Mouse (Mus musculus): ENCODE data around the gene Cebpg.

Cebpg gene

GRCm38 (mm10) chr7:35025409-35026275 lies 30.7 kb downstream of the Cebpg start:
- DNase-seq (ENCODE audit: low spot score in 2 of 2): peak; percentile 86 to 88

- no peak for DNase-seq (ENCODE audit: low spot score in 2 of 2)
Measured at GRCm38 (mm10) chr7:35024426-35024825, 31.9 kb downstream of the Cebpg start.

GRCm38 (mm10) chr7:35023251-35023650 lies 33.1 kb downstream of the Cebpg start:
- DNase-seq (ENCODE audit: low spot score in 2 of 2): no peak

- no peak for DNase-seq (ENCODE audit: low spot score in 2 of 2)
Measured at GRCm38 (mm10) chr7:35021365-35021764, 35.0 kb downstream of the Cebpg start.

- DNase-seq (ENCODE audit: low spot score in 2 of 2): no peak
Measured at GRCm38 (mm10) chr7:35015252-35015651, 41.1 kb downstream of the Cebpg start.

GRCm38 (mm10) chr7:35013228-35013627 lies 43.1 kb downstream of the Cebpg start:
- DNase-seq (ENCODE audit: low spot score in 2 of 2): no peak

GRCm38 (mm10) chr7:35006661-35007060 lies 49.7 kb downstream of the Cebpg start:
- no peak for DNase-seq (ENCODE audit: low spot score in 2 of 2)

- DNase-seq (ENCODE audit: low spot score in 2 of 2): no peak
Measured at GRCm38 (mm10) chr7:35003171-35003737, 53.1 kb downstream of the Cebpg start.

GRCm38 (mm10) chr7:35000839-35001238 lies 55.5 kb downstream of the Cebpg start:
- peak; percentile 38 to 46 for DNase-seq (ENCODE audit: low spot score in 2 of 2)

All from right cerebral cortex, adult 2 months (tissue).